Mouse (Mus musculus): ENCODE measurements at regions not wholly inside any gene's neighbourhood (a gene's known extent, or its start where the extent isn't known, plus 50 kb on each side); places are given as distances from the start of the nearest gene placed in this dataset.
A peak's percentile ranks its signal among the peaks of the same experiment; 100 is the strongest.

DNA sequence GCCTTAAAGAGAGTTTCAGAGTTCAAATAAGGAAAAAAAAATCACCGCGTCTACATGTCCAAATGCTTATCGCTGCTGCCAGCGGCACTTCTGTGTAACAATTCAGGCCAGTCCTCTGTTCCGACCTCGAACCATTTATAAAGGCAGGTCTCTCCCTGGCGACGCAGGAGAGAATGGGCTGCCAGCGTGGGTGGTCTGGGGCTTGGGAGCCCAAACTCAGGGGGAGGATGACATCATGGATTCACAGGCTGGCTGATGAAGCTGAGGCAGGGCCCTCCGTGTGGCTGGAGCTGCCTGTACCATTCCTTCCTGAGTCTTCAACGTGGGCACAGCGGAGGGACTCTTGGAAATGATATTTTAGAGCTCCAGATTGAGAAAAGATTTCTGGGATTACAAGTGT, 92.2 kb downstream of the Gas1 start:
- H3K27ac ChIP-seq = peak overlapping the region; percentile 47; the same call in 1 of the 2 replicates
- no peaks in the 10 kb centered on the region; the same call in 1 of the 2 replicates for H3K27me3 ChIP-seq (ENCODE audit: insufficient read depth, poor library complexity, severe bottlenecking)
- no peaks in the 10 kb centered on the region for H3K36me3 ChIP-seq
- H3K9me3 ChIP-seq = no peaks in the 10 kb centered on the region
- 0 out of 2 replicates have a peak overlapping the region, but pooled peaks have one; percentile 8 for H3K4me3 ChIP-seq
- DNase-seq (ENCODE audit: low spot score) = peak; percentile 81
- WGBS = 40% methylated on average over 12 of the region's 12 CpGs
- H3K4me1 ChIP-seq = peaks cover 7% of the 10 kb centered on the region; the same call in 1 of the 2 replicates

DNA sequence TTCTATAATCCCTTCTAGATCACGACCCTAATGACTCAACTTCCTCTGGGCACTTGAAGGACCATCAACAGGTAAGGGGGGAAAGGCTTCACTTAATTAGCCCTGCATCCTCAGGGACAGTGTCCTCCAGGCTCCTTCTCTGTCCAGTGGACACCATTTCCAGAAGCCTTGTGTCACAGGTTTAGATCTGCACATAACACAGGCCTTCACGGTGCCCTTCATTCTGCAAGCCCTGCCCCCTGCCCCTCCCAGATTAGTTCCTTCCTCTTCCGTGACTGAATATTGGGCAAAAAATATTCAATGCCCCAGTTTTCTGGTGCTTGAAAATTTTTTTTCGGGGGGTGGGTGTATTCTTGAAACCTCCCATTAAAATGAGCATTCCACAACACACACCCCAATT, 92.9 kb downstream of the Gas1 start:
- DNase-seq (ENCODE audit: low spot score) = no peak
- Histone ChIP-seq H3K4me1 (peaks cover 7% of the 10 kb centered on the region; the same call in 1 of the 2 replicates), H3K36me3 (no peaks in the 10 kb centered on the region), H3K9me3 (no peaks in the 10 kb centered on the region), H3K4me3 (no peak overlapping the region), H3K27ac (no peak overlapping the region), H3K27me3 (ENCODE audit: insufficient read depth, poor library complexity, severe bottlenecking) (no peaks in the 10 kb centered on the region; the same call in 1 of the 2 replicates)
- WGBS = 69% methylated on average over 4 of the region's 4 CpGs

DNA sequence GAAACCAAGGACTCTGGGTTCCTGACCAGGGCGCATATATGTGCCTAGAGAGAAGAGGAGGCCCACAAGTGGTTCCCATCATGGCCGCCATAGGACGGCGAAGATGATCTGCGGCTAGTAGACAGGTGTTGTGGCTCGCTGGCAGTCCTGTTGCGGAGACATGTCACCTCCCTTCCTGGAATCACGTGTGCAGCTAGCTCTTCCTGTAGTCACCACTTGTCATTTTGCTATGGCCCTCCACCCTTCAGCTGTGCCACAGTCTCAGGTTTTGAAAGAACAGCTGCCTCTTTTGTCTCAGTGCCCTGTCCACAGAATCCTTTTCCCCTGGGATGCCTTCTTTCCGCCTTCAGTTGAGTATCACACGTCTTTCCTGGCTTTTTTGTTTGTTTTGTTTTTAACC, 97.1 kb downstream of the Gas1 start:
- no peaks in the 10 kb centered on the region for H3K36me3 ChIP-seq
- H3K4me1 ChIP-seq = peaks cover 12% of the 10 kb centered on the region; the same call in 1 of the 2 replicates
- no peaks in the 10 kb centered on the region for H3K9me3 ChIP-seq
- no peak overlapping the region for H3K4me3 ChIP-seq
- 78% methylated on average over 10 of the region's 10 CpGs for WGBS
- no peak for DNase-seq (ENCODE audit: low spot score)
- H3K27ac ChIP-seq = no peak overlapping the region
- no peaks in the 10 kb centered on the region for H3K27me3 ChIP-seq (ENCODE audit: insufficient read depth, poor library complexity, severe bottlenecking)

DNA sequence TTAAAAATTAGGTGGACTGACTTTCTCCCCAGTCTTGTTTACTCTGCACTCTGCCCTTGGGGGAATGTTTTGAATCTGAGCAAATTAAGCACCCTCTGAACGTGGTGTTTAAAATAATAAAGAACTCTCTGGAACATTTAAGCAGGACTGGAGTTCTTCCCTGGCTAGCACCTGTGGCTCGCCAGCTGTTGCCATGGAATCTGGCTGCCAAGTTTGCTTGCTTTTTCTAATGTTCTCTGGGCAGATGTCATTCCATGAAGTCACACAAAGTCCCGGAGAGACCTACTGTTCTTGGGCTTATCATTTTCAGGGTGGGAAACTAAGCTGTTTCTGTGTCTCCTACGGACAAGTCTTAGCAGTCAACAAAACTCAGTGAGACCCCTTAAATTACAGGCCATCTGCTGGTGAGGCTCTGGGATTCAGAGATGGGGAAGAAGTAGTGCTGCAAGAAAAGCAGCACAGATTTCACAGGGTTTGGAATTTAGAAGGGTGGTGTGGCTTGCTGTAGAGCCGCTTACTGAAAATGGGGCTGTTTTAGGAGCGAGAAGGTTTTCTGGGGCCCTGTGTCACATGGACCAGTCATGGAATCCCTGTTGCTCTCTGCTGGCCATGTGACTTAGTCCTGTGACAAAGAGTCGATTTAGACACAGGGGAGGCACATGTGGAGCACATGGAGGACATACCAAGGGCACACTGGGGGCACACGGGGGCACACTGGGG, 98.7 kb downstream of the Gas1 start:
- H3K27ac ChIP-seq = no peak overlapping the region; the same call in 1 of the 2 replicates
- peaks cover 8% of the 10 kb centered on the region; the same call in 1 of the 2 replicates for H3K4me1 ChIP-seq
- H3K9me3 ChIP-seq = no peaks in the 10 kb centered on the region
- no peak for DNase-seq (ENCODE audit: low spot score)
- H3K36me3 ChIP-seq = no peaks in the 10 kb centered on the region
- WGBS = 75% methylated on average over 8 of the region's 8 CpGs
- H3K27me3 ChIP-seq (ENCODE audit: insufficient read depth, poor library complexity, severe bottlenecking) = no peaks in the 10 kb centered on the region
- H3K4me3 ChIP-seq = no peak overlapping the region

DNA sequence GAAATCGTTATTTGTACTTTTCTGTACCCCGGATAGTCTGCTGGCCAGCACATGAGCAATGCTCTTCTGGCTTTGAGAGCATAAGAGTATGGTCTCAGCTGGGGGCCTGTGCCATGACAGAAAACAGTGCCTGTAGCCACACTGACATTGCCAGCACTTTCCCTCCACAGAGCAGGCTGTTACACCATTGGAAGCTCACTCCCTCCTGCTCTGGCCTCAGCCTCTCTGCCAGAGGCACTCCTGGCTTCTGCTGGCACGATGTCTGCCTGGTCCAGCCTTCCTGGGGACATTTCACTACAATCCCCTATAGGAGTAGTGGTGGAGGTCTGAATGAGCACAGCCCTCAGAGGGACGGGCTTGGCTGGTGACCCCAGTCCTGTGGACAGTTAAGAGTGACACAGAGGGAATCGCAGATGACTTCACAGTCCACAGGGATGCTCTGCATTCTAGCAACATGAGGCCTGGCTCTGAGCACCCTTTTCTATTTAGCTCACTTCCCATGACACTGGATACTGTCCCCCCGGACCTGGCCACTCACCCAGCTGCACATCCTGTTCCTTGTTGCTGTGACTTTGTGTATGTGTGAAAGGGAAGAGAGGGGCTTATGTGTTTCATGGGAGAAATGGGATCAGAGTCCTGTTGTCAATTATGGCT, 100.9 kb downstream of the Gas1 start:
- Histone ChIP-seq H3K4me3 (no peak overlapping the region), H3K27me3 (ENCODE audit: insufficient read depth, poor library complexity, severe bottlenecking) (no peaks in the 10 kb centered on the region), H3K36me3 (no peaks in the 10 kb centered on the region), H3K27ac (0 out of 2 replicates have a peak overlapping the region, but pooled peaks have one; percentile 23), H3K4me1 (peaks cover 8% of the 10 kb centered on the region; the same call in 1 of the 2 replicates), H3K9me3 (no peaks in the 10 kb centered on the region)
- no peak for DNase-seq (ENCODE audit: low spot score)
- WGBS = 55% methylated on average over 6 of the region's 6 CpGs

DNA sequence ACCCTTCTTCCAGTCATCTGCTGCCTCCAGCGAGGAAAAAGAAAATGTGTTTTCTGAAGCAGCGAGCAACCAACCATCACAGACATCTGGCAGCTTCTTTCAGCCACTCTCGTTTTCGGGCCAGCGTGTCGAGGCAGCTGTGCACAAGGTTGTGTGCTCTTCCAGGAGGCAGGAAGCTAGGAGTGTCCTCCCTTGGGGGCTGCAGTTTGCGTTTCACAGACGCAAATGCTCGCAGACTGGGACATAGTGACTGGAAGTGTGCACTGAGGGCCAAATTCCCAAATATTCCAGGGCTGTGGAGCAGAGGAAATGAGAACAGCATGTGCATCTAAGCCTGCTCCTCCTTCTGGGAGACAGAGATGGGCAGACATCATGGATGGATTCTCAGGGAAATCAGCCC, 105.6 kb downstream of the Gas1 start:
- Histone ChIP-seq H3K27me3 (ENCODE audit: insufficient read depth, poor library complexity, severe bottlenecking) (no peaks in the 10 kb centered on the region), H3K4me3 (no peak overlapping the region), H3K27ac (no peak overlapping the region), H3K9me3 (no peaks in the 10 kb centered on the region), H3K4me1 (peaks cover 16% of the 10 kb centered on the region), H3K36me3 (no peaks in the 10 kb centered on the region)
- 64% methylated on average over 9 of the region's 9 CpGs for WGBS
- no peak for DNase-seq (ENCODE audit: low spot score)

DNA sequence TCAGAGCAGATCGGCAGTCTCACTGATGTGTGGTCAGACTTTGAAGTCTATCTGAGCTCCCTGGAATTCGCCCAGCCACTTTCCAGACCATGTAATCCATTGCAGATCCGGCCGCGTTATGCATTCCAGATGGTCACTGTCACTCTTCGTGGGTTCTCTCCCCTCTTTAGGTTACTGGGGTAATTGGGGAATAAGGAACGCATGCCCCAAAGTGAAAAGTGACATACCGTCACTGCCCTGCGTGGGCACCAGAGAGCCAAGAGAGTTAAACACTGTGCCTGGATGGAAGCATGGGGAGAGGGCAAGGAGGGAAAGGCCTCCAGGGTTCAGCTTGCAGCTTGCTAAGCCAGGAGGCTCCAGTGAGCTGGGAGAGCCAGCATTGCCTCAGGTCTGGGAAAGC, 108.0 kb downstream of the Gas1 start:
- DNase-seq (ENCODE audit: low spot score) = no peak
- Histone ChIP-seq H3K4me1 (peaks cover 10% of the 10 kb centered on the region), H3K36me3 (no peaks in the 10 kb centered on the region), H3K27me3 (ENCODE audit: insufficient read depth, poor library complexity, severe bottlenecking) (no peaks in the 10 kb centered on the region), H3K4me3 (no peak overlapping the region), H3K9me3 (no peaks in the 10 kb centered on the region), H3K27ac (no peak overlapping the region)
- WGBS = 27% methylated on average over 9 of the region's 9 CpGs

DNA sequence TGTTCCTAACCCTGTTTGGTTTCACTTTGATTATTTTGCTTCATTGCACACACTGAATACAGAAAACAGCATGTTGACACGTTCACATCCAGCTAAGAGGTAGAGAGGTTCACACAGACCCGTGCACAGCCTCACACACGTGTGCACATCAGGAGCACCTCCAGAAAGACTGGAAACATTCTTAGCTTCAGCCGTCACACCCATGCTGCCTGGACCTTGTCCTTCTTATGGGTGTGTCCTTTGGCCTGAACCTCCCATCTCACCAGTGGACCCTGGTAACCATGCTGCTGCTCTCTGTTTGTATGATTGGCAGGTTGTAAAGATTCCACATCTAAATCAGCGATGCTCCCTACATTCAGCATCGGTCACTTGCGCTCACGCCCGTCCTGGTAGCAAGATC, 109.8 kb downstream of the Gas1 start:
- no peaks in the 10 kb centered on the region for H3K27me3 ChIP-seq (ENCODE audit: insufficient read depth, poor library complexity, severe bottlenecking)
- no peak for DNase-seq (ENCODE audit: low spot score)
- H3K27ac ChIP-seq = no peak overlapping the region
- no peaks in the 10 kb centered on the region for H3K36me3 ChIP-seq
- no peaks in the 10 kb centered on the region for H3K9me3 ChIP-seq
- H3K4me1 ChIP-seq = peaks cover 10% of the 10 kb centered on the region
- no peak overlapping the region for H3K4me3 ChIP-seq
- WGBS = 84% methylated on average over 9 of the region's 9 CpGs

DNA sequence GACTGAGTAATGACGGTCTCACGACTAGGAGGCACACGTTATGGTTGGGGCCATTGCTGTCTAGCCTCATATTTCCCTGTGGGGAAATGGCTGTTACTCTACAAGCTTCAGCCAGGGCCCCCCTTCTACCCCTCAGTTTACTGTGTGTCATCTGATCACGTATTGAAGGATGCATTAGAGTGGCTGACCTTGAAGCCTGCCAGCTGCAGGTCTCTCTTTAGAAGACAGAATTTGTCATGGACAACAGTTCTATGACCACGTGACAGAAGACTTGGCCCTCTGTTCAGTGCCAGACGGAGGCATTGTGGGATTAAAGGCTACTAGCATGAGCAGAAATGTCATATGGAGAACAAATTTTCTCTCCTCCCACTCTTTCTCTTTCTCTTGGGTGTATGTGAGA, 115.6 kb downstream of the Gas1 start:
- DNase-seq (ENCODE audit: low spot score) = no peak
- no peaks in the 10 kb centered on the region for H3K36me3 ChIP-seq
- H3K4me1 ChIP-seq = no peaks in the 10 kb centered on the region
- H3K27ac ChIP-seq = no peak overlapping the region
- no peaks in the 10 kb centered on the region for H3K9me3 ChIP-seq
- no peak overlapping the region for H3K4me3 ChIP-seq
- no peaks in the 10 kb centered on the region for H3K27me3 ChIP-seq (ENCODE audit: insufficient read depth, poor library complexity, severe bottlenecking)
- 79% methylated on average over 6 of the region's 6 CpGs for WGBS

DNA sequence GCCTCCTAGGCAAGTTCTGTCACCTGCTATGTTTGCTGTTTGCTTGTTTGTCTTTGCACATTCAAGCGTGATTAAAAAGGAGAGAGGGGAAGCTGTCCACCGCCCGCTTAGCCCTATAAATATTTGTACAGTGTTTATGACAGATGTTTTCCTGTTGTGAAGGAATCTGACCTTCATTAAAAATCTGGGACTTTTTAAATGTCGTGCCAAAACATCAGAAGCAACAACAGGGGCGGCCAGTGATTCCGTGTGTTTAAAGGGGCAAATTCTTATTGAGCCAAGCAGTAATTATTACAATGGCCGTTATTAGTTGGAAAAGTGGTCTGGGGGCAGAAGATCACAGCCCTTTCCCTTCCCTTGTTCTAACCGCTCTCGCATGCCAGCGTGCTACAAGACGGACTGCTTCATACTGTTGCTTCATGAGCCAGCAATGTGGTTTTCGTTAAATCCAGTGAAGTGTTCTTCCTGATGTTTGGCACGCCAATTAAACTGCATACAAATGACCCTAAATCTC, 119.3 kb downstream of the Gas1 start:
- DNase-seq (ENCODE audit: low spot score) = no peak
- Histone ChIP-seq H3K9me3 (no peaks in the 10 kb centered on the region), H3K4me3 (no peak overlapping the region), H3K4me1 (no peaks in the 10 kb centered on the region), H3K27ac (no peak overlapping the region), H3K27me3 (ENCODE audit: insufficient read depth, poor library complexity, severe bottlenecking) (no peaks in the 10 kb centered on the region), H3K36me3 (no peaks in the 10 kb centered on the region)
- WGBS = 73% methylated on average over 13 of the region's 13 CpGs

DNA sequence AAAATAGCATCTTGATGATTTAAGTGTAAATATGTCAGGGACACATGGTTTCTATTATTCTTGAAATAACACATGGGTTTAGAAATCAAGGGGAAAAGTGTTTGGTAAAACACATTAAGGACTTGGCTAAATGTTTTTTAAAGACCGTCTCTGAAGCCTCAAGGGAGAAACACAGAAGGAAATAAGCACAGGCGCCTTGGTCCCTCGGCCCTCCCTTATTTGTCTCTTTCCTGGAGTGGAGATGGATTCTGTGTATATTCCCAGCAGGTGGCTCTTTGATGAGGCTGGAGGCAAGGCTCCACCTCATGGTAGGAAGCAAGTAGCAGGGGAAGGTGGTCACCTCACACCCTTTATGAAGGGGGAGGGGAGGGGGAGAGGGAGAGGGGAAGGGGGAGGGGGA, 122.6 kb downstream of the Gas1 start:
- H3K4me1 ChIP-seq = no peaks in the 10 kb centered on the region
- no peak overlapping the region for H3K4me3 ChIP-seq
- no peak overlapping the region for H3K27ac ChIP-seq
- WGBS = 43% methylated on average over 3 of the region's 3 CpGs
- no peaks in the 10 kb centered on the region for H3K36me3 ChIP-seq
- H3K9me3 ChIP-seq = no peaks in the 10 kb centered on the region
- DNase-seq (ENCODE audit: low spot score) = no peak
- H3K27me3 ChIP-seq (ENCODE audit: insufficient read depth, poor library complexity, severe bottlenecking) = no peaks in the 10 kb centered on the region

DNA sequence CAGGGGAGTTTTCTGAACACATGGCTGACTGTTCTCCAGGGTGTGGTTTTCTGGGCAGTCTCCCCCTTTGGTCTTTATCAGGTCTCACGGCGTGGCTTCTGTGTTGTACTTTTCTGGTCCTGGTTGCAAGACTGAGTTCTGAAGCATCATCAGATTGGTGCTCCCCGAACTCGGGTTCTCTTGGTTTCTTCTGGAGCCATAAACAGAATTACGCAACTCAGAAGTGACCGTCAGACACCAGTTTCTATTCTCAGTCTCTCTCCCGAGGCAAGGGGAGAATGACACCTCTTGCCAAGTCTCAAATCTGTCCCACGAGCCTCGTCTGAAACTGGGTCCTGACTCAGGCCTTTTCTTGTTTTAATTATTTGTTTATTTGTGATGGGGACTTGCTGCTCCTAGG, 123.1 kb downstream of the Gas1 start:
- Histone ChIP-seq H3K27me3 (ENCODE audit: insufficient read depth, poor library complexity, severe bottlenecking) (no peaks in the 10 kb centered on the region), H3K4me1 (no peaks in the 10 kb centered on the region), H3K27ac (no peak overlapping the region)

DNA sequence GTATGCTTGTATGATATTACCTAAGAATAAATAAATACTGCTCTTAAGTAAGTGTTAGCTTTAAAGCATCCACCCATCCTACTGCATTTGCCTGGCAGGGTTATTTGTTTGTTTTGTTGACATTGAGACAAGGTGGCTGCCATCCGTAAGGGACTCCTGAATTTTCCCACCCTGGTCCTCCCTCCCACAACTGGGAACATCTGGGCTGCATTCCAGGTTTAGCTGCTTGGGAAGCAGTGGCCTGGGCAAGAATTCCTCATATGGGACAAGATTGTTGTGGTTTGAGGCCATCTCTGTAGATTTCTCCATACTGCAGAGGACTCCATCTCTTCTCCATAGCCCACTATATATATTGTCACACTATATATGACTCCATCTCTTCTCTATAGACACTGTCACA, 125.3 kb downstream of the Gas1 start:
- Histone ChIP-seq H3K27ac (no peak overlapping the region), H3K36me3 (no peaks in the 10 kb centered on the region), H3K4me1 (peaks cover 13% of the 10 kb centered on the region), H3K4me3 (no peak overlapping the region), H3K9me3 (no peaks in the 10 kb centered on the region), H3K27me3 (ENCODE audit: insufficient read depth, poor library complexity, severe bottlenecking) (no peaks in the 10 kb centered on the region)
- no peak for DNase-seq (ENCODE audit: low spot score)
- WGBS = 63% methylated on average over 1 of the region's 1 CpGs

More for the DNA sequence above, 123.1 kb downstream of the Gas1 start:
- Histone ChIP-seq H3K36me3 (no peaks in the 10 kb centered on the region), H3K4me3 (no peak overlapping the region), H3K9me3 (no peaks in the 10 kb centered on the region)
- 57% methylated on average over 9 of the region's 9 CpGs for WGBS
- no peak for DNase-seq (ENCODE audit: low spot score)
